In the genomic region with DNA sequence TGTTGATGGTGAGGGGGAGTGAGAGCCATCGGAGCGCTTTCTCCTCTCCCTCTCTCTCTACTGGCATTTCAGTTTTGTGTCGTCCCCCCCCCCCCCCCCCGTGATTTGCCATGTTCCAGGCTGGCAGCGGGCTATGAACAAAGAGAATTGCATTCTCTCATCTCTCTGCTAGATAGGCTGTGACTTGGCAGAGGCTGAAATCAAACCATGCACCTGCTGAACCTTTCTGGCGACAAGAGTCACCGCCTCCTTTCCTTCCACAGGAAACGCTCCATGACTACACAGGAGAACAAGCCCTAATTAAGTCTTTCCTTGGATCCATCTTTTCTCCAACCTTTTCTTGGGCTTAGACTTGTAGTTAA, we compare ENCODE assay signal across 1 mouse cellular context.
TF ChIP-seq lines count a peak whose summit lies in the region.

No protein-coding gene starts in this region.

TF ChIP-seq in CH12.LX, 34 proteins besides CTCF, POLR2A, EP300 and RAD21 (continued from another document):
- TF ChIP-seq MAFK (IDR thresholded peaks at IDR 0.05; ENCODE audit: insufficient replicate concordance, low read length) (no peak), IRF4 (IDR thresholded peaks at IDR 0.05; ENCODE audit: low read depth, low read length) (no peak), POLR2AphosphoS2 (IDR thresholded peaks at IDR 0.05; ENCODE audit: low read depth, low read length) (no peak), ZNF384 (IDR thresholded peaks at IDR 0.05; ENCODE audit: low read depth, low read length) (no peak), E2F4 (IDR thresholded peaks at IDR 0.05; ENCODE audit: insufficient replicate concordance, low read depth, low read length) (no peak), JUN (IDR thresholded peaks at IDR 0.05; ENCODE audit: insufficient read depth, low read depth, low read length) (no peak), RCOR1 (conservative IDR thresholded peaks at IDR 0.05; ENCODE audit: low read depth, low read length) (no peak), TBP (conservative IDR thresholded peaks at IDR 0.05; ENCODE audit: low read depth, low read length) (no peak), PAX5 (IDR thresholded peaks at IDR 0.05; ENCODE audit: low read length) (no peak)
